Mouse (Mus musculus) liver, postnatal 0 days (tissue): ENCODE measurements around the gene Ccdc81.

Source experiments
- CTCF ChIP-seq: sonication (generic); IDR thresholded peaks from 2 replicates; pipeline ENCODE4 v1.5.1; 2016; ENCODE audit warnings: antibody characterized with exemption, low read depth
- EP300 ChIP-seq: IDR thresholded peaks from 2 replicates; pipeline ENCODE4 v1.6.1; 2016; ENCODE audit warnings: antibody characterized with exemption, low read depth, mild to moderate bottlenecking

DNA sequence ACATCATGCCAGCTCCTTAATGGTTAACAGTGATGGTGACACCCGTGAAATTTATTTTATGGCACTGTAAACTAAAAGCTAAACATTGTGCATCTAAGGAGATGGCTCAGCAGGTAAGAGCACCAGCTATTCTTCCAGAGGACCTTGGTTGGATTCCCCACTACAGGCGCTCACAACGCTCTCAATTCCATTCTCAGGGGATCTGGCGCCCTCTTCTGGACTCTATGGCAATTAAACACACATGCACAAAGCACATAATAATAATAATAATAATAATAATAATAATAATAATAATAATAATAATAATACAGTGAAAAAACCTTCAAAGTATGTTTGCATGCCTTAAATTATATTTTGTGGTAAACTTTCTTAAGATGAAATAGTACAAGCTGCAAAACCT lies 11.6 kb downstream of the Ccdc81 start:
- TF ChIP-seq CTCF, result peak; percentile 31
- no peak for TF ChIP-seq EP300
